Mouse (Mus musculus): ENCODE results near the gene Tmem129. TPM values are rescaled to one million over a fixed set of nuclear protein-coding genes. Genes with fewer than 3 reads are reported as not detected.

Tmem129 gene
- polyA plus RNA-seq, 1 experiment from 2014 or later = 50.8 TPM

DNA sequence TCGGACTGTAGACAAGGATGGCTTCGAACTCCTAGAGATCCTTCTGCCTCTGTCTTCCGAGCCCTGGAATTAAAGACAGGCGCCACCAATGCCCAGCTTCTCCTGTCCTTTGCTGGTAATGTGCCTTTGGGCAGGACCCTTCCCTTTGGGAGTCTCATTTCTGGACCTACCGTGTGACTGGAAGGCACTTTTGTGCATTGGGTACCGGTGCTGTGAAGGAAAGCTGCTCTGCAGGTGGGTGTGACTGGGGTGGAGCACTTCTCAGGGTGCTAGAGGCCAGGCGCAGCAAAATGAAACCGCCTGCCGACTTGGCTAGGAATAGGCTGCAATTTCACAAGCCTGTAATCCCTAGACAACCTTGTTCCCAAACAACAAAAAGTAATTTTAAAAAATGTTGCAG is 28.2 kb downstream of the Tmem129 start:
- ATAC-seq (ENCODE audit: low FRiP score, low TSS enrichment) = peak; percentile 37
- peak overlapping the region; percentile 63 for H3K4me2 ChIP-seq (replicated peaks; ENCODE audit: low read depth, low read length)
- 0 out of 2 replicates have a peak, but pooled peaks cover 5% of the 10 kb centered on the region for H3K36me3 ChIP-seq (ENCODE audit: insufficient read depth, low read length)
- peak overlapping the region; percentile 67 for H3K9ac ChIP-seq (replicated peaks; ENCODE audit: low read length)
- no peaks in the 10 kb centered on the region for H3K9me3 ChIP-seq (ENCODE audit: low read length)
- peak overlapping the region; percentile 90 for H3K4me3 ChIP-seq (ENCODE audit: low read length)
- H3K27me3 ChIP-seq (ENCODE audit: insufficient read depth, low read length) = no peaks in the 10 kb centered on the region
- 2% methylated on average over 9 of the region's 9 CpGs for WGBS
- H3K27ac ChIP-seq (ENCODE audit: low read length) = peak overlapping the region; percentile 71
- H3K4me1 ChIP-seq (ENCODE audit: insufficient read depth, low read length) = peaks cover 16% of the 10 kb centered on the region

DNA sequence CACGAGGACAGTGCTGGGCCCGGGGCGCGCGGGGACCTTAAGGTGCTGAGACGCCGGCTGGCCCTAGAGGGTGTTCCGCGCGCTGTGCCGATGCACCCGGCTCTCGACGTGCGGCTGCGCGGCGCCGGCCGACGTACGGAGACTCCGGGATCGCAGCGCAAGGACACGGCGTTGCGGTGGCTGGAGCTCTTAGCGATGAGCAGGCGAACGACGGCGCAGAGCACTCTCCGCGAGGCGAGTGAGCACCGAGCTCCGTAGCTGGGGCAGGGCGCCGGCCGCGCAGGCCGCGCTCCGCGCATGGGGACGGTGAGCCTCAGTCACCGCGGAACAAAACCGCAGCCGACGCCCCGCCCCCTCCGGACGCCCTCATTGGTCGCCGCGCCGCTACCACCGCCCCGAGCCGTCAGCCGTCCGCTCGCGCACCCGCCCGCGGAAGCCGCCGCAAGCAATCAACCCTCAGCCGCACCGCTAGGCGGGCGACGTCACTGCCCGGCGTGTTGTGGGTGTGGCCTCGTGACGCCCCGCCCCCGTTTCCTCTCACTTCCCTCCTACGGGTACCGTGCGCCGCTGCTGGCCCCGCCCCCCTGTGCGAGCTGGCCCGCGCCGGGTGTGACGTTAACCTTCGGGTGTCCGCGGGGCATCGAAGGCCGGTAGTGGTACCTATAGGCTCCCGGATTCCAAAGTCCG is 28.8 kb downstream of the Tmem129 start, which contains the start of the genes Fam53a and Gm9903:
Gene Fam53a, minus strand, starts transcription at position 335 of the 687 bp plus-strand sequence.
Gene Gm9903, plus strand, starts transcription at position 625 of the 687 bp plus-strand sequence.
- H3K9ac ChIP-seq (replicated peaks; ENCODE audit: low read length) = peak within 1 kb of the TSS; percentile 79
- 0% methylated on average over 93 of the region's 99 CpGs for WGBS
- H3K36me3 ChIP-seq (ENCODE audit: insufficient read depth, low read length) = no peaks in the 10 kb centered on the region
- ATAC-seq (ENCODE audit: low FRiP score, low TSS enrichment) = peak; percentile 96
- H3K4me1 ChIP-seq (ENCODE audit: insufficient read depth, low read length) = peaks cover 16% of the 10 kb centered on the region
- H3K27ac ChIP-seq (ENCODE audit: low read length) = peak within 1 kb of the TSS; percentile 86
- H3K9me3 ChIP-seq (ENCODE audit: low read length) = no peaks in the 10 kb centered on the region
- peak within 1 kb of the TSS; percentile 79 for H3K4me2 ChIP-seq (replicated peaks; ENCODE audit: low read depth, low read length)
- no peaks in the 10 kb centered on the region for H3K27me3 ChIP-seq (ENCODE audit: insufficient read depth, low read length)
- H3K4me3 ChIP-seq (ENCODE audit: low read length) = peak within 1 kb of the TSS; percentile 90

DNA sequence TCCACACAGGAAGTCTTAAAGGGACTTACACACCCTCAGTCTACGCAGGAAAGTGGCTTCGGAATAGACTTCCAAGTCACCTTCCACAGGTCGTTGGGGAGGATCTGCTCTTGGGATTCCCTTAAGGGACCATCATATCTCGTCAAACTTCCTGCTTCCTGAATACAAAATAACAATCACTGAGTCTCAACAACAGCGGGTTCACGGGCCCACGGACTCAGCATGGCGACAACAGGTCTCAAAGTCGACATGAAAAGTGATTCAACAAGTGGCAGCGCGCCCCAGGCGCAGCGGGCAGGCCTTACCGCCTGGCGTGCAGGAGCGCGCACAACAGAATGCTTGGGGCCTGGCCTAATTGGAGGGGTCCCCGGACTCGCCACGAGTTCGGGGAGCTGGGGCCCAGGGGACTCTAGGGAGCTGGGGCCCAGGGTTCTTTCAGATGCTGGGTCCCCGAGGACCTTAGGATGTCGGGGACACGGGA is 29.4 kb downstream of the Tmem129 start:
- ATAC-seq (ENCODE audit: low FRiP score, low TSS enrichment) = no peak
- Histone ChIP-seq H3K4me3 (ENCODE audit: low read length) (peak overlapping the region; percentile 90), H3K4me1 (ENCODE audit: insufficient read depth, low read length) (peaks cover 16% of the 10 kb centered on the region), H3K27me3 (ENCODE audit: insufficient read depth, low read length) (no peaks in the 10 kb centered on the region), H3K9ac (replicated peaks; ENCODE audit: low read length) (peak overlapping the region; percentile 79), H3K9me3 (ENCODE audit: low read length) (no peaks in the 10 kb centered on the region), H3K4me2 (replicated peaks; ENCODE audit: low read depth, low read length) (peak overlapping the region; percentile 79), H3K36me3 (ENCODE audit: insufficient read depth, low read length) (no peaks in the 10 kb centered on the region), H3K27ac (ENCODE audit: low read length) (peak overlapping the region; percentile 86)
- 0% methylated on average over 24 of the region's 24 CpGs for WGBS

DNA sequence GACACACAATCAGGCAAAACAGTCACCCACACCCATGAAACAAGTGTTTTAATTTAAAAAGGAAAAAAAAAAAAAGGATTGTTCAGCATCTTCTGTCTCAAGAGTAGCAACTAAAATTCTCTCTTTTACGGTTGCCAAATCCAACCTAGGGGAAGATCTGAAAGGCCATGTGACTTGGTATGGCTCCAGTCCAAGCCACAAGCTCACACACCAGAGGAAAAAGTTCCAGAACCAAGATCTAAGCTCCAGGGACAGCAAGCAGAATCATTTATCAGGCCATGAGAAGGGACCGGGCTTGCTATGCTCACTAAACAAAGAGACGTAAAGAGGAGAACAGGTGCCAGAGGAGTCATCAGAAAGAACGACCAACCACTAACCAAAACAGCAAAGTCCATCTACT is 30.2 kb downstream of the Tmem129 start:
- Histone ChIP-seq H3K4me1 (ENCODE audit: insufficient read depth, low read length) (peaks cover 16% of the 10 kb centered on the region), H3K27me3 (ENCODE audit: insufficient read depth, low read length) (no peaks in the 10 kb centered on the region), H3K4me2 (replicated peaks; ENCODE audit: low read depth, low read length) (peak overlapping the region; percentile 79), H3K9ac (replicated peaks; ENCODE audit: low read length) (peak overlapping the region; percentile 43; the same call in 1 of the 2 replicates), H3K9me3 (ENCODE audit: low read length) (no peaks in the 10 kb centered on the region), H3K27ac (ENCODE audit: low read length) (no peak overlapping the region), H3K4me3 (ENCODE audit: low read length) (peak overlapping the region; percentile 90), H3K36me3 (ENCODE audit: insufficient read depth, low read length) (no peaks in the 10 kb centered on the region)
- WGBS = 24% methylated on average over 4 of the region's 4 CpGs
- no peak for ATAC-seq (ENCODE audit: low FRiP score, low TSS enrichment)

DNA sequence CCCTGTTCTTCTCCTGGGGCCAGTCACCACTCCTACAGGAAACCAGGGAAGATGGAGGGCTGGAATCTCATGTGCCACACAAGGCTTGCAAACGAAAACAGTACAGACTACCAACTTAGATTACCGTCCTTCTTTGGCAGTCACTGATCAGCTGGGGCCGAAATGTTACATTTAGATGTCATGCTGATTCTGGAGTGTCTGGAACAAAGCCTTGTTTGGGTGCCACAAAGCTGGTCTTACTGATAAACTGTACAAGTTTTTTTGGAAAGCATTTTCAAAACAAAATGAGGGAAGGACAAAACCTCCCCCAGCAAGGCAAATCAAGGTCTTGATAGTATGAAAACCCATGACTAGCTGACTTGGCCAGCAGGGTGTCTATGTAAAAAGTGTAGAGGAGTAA is 34.5 kb downstream of the Tmem129 start:
- 84% methylated on average over 3 of the region's 3 CpGs for WGBS
- H3K4me1 ChIP-seq (ENCODE audit: insufficient read depth, low read length) = peaks cover 7% of the 10 kb centered on the region

DNA sequence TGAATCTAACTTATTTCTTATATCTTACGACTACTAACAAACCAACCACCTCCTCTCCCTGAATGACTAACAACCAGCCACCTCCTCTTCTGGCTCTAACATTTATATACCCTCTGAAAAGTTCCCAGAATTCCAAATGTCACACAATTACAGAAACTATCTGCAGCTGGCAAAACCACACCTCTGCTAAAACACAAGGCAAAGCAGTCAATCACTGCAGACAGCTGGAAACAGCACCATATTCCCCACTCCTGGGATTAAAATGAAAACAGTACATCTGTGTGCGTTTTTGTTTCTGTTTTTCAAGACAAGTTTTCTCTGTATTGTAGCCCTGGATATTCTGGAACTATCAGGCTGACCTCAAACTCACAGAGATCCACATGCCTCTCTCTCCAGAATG is 35.5 kb downstream of the Tmem129 start:
- H3K27me3 ChIP-seq (ENCODE audit: insufficient read depth, low read length) = no peaks in the 10 kb centered on the region
- no peak overlapping the region for H3K27ac ChIP-seq (ENCODE audit: low read length)
- H3K9me3 ChIP-seq (ENCODE audit: low read length) = no peaks in the 10 kb centered on the region
- no peaks in the 10 kb centered on the region for H3K36me3 ChIP-seq (ENCODE audit: insufficient read depth, low read length)
- H3K9ac ChIP-seq (replicated peaks; ENCODE audit: low read length) = no peak overlapping the region
- no peak overlapping the region for H3K4me2 ChIP-seq (replicated peaks; ENCODE audit: low read depth, low read length)
- no peak overlapping the region for H3K4me3 ChIP-seq (ENCODE audit: low read length)
- 86% methylated on average over 2 of the region's 2 CpGs for WGBS
- peaks cover 1% of the 10 kb centered on the region; the same call in 1 of the 2 replicates for H3K4me1 ChIP-seq (ENCODE audit: insufficient read depth, low read length)
- ATAC-seq (ENCODE audit: low FRiP score, low TSS enrichment) = no peak

More for the DNA sequence above, 34.5 kb downstream of the Tmem129 start:
- Histone ChIP-seq H3K9ac (replicated peaks; ENCODE audit: low read length) (no peak overlapping the region), H3K4me2 (replicated peaks; ENCODE audit: low read depth, low read length) (no peak overlapping the region), H3K27me3 (ENCODE audit: insufficient read depth, low read length) (no peaks in the 10 kb centered on the region), H3K9me3 (ENCODE audit: low read length) (no peaks in the 10 kb centered on the region), H3K4me3 (ENCODE audit: low read length) (no peak overlapping the region), H3K36me3 (ENCODE audit: insufficient read depth, low read length) (no peaks in the 10 kb centered on the region), H3K27ac (ENCODE audit: low read length) (no peak overlapping the region)
- no peak for ATAC-seq (ENCODE audit: low FRiP score, low TSS enrichment)

DNA sequence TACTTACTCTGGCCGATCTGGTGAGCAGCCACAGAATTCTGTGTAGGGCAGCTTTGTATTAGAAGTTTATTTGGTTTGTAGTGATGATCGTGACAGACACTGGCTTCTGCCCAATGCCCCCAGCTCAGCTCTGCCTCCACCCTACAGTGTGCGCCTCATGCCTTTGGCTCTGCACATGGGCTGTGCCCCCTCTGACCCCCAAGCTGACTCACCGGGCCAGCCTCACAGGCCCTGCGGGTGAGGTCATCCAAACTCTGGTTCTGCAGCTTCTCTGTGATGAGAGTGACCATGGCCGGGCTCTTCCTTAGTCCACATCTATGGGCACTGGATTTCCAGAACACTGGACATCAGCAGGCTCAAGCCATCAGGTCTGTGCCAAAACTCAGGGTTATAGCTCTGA is 43.8 kb downstream of the Tmem129 start:
- Histone ChIP-seq H3K4me1 (ENCODE audit: insufficient read depth, low read length) (no peaks in the 10 kb centered on the region), H3K9me3 (ENCODE audit: low read length) (no peaks in the 10 kb centered on the region), H3K9ac (replicated peaks; ENCODE audit: low read length) (no peak overlapping the region), H3K4me2 (replicated peaks; ENCODE audit: low read depth, low read length) (no peak overlapping the region), H3K4me3 (ENCODE audit: low read length) (no peak overlapping the region), H3K27me3 (ENCODE audit: insufficient read depth, low read length) (no peaks in the 10 kb centered on the region), H3K36me3 (ENCODE audit: insufficient read depth, low read length) (peaks cover 5% of the 10 kb centered on the region; the same call in 1 of the 2 replicates), H3K27ac (ENCODE audit: low read length) (no peak overlapping the region)
- WGBS = 81% methylated on average over 6 of the region's 6 CpGs
- ATAC-seq (ENCODE audit: low FRiP score, low TSS enrichment) = no peak

DNA sequence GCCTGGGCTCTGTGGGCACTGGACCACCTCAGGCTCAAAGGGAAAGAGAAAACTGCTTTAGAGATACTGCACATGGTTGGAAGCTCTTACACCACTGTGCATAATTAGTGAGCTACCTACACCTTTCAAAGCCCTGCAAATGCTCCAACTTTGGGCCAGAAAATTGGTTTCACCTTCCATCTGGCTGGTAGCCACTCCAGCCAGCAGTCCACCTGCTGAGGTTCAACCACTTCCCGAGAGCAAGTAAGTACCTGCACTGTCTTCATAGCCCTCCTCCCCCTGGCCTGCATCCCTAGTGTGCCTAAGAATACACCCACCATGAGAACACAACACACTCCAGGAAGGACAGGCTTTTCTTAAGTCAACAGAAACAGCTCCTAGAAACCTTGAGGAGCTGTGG is 46.4 kb downstream of the Tmem129 start:
- no peak overlapping the region for H3K27ac ChIP-seq (ENCODE audit: low read length)
- no peaks in the 10 kb centered on the region for H3K9me3 ChIP-seq (ENCODE audit: low read length)
- H3K4me2 ChIP-seq (replicated peaks; ENCODE audit: low read depth, low read length) = no peak overlapping the region
- ATAC-seq (ENCODE audit: low FRiP score, low TSS enrichment) = no peak
- no peak overlapping the region for H3K4me3 ChIP-seq (ENCODE audit: low read length)
- 100% methylated on average over 1 of the region's 1 CpGs for WGBS
- no peak overlapping the region for H3K9ac ChIP-seq (replicated peaks; ENCODE audit: low read length)
- H3K27me3 ChIP-seq (ENCODE audit: insufficient read depth, low read length) = no peaks in the 10 kb centered on the region
- H3K4me1 ChIP-seq (ENCODE audit: insufficient read depth, low read length) = no peaks in the 10 kb centered on the region
- peaks cover 22% of the 10 kb centered on the region for H3K36me3 ChIP-seq (ENCODE audit: insufficient read depth, low read length)

DNA sequence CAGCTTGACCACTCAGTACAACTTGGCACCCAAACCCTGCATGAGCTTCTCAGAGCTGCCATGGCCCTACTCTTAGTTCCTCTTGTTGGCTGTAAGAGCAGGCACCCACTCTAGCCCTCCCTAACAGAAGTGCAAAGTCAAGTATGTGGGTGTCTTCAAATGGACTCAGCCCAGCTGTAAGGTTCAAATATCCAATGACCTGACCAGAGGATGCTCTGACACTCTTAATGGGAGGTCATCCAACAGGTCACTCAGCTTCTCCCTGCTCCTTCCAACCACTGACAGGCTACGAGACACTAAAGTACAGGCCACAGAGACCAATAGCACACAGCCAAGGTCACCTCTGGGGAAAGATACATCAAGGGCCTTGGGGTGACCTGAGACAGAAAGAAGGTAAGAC is 49.0 kb downstream of the Tmem129 start:
- no peak overlapping the region for H3K27ac ChIP-seq (ENCODE audit: low read length)
- no peak overlapping the region for H3K9ac ChIP-seq (replicated peaks; ENCODE audit: low read length)
- no peaks in the 10 kb centered on the region for H3K27me3 ChIP-seq (ENCODE audit: insufficient read depth, low read length)
- WGBS = 76% methylated on average over 1 of the region's 1 CpGs
- no peaks in the 10 kb centered on the region for H3K9me3 ChIP-seq (ENCODE audit: low read length)
- no peaks in the 10 kb centered on the region for H3K4me1 ChIP-seq (ENCODE audit: insufficient read depth, low read length)
- no peak overlapping the region for H3K4me3 ChIP-seq (ENCODE audit: low read length)
- H3K4me2 ChIP-seq (replicated peaks; ENCODE audit: low read depth, low read length) = no peak overlapping the region
- ATAC-seq (ENCODE audit: low FRiP score, low TSS enrichment) = no peak
- peaks cover 18% of the 10 kb centered on the region for H3K36me3 ChIP-seq (ENCODE audit: insufficient read depth, low read length)

DNA sequence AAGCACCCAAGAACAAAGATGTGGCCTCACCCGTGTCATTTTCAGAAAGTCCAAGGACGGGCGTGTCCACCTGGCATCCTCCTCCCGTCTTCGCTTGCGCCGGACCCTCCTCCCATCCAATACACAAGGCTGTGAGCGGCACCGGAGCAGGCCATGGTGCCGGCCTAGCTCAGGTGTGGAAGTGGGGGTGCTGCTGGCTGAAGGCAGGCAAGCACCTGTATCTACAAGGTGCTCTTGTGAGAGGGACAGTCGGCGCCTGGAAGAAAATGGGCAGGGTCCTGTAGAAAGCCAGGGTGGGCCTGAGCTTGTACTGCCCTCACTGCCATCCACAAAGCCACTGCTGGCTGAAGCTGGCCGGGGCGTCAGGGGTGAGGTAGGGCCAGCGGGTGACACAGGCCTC is 50.8 kb downstream of the Tmem129 start:
- H3K4me2 ChIP-seq (replicated peaks; ENCODE audit: low read depth, low read length) = no peak overlapping the region
- peaks cover 20% of the 10 kb centered on the region for H3K36me3 ChIP-seq (ENCODE audit: insufficient read depth, low read length)
- H3K9ac ChIP-seq (replicated peaks; ENCODE audit: low read length) = no peak overlapping the region
- no peak for ATAC-seq (ENCODE audit: low FRiP score, low TSS enrichment)
- H3K4me1 ChIP-seq (ENCODE audit: insufficient read depth, low read length) = no peaks in the 10 kb centered on the region
- no peak overlapping the region for H3K27ac ChIP-seq (ENCODE audit: low read length)
- WGBS = 97% methylated on average over 15 of the region's 15 CpGs
- no peak overlapping the region for H3K4me3 ChIP-seq (ENCODE audit: low read length)
- no peaks in the 10 kb centered on the region for H3K27me3 ChIP-seq (ENCODE audit: insufficient read depth, low read length)
- H3K9me3 ChIP-seq (ENCODE audit: low read length) = no peaks in the 10 kb centered on the region
